In the genomic region with DNA sequence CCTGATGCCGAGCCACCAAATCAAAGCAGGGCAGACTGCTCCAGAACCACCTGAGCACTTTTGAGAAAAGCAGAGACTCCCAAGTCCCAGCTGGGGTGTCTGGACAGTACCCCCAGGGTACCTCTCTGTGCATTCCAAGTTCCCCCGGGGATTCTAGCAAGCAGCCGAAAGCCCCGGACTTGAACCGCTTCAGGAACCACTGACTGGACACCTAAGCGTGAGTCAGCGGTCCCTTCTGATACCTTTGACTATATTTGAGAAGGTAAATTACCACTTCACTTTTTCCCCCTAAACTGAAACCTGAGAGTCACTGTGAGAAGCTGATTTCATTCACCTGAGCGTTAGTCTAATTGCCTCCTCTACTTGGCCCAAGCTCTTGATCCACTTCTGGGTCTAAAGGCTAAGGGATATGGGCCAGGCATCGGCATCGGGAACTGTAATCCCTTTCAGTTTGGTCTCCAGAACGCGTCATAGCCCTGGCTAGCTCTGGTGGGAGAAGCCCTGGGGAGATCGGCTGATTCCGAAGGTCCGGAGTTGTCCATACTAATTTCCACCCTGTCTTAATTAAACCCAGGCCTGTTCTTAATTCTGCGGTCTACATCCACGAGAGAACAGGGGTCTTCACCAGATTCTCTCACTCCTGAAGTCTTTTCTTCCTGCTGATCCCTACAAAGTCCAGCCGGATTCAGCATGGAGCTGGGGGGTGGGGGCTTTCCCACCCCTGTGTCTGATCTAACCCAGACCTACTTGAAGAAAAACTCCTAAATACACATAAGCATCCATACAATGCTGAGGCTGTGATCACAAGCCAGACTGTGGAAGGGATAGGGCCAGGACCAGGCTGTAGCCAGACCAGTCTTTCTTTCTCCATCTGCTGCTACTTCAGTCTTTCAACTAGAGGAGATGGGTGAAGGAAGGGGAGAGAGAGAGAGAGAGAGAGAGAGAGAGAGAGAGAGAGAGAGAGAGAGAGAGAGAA, we compare ENCODE assay signal across 25 mouse cellular contexts. TPM values are rescaled to one million over a fixed set of nuclear protein-coding genes. Genes with fewer than 3 reads are reported as not detected.
A peak's percentile ranks its signal among the peaks of the same experiment; 100 is the strongest.
DNase-seq lines count a peak whose midpoint lies in the region; ATAC-seq and TF ChIP-seq lines count a peak whose summit lies in the region.
"Had no signal": no experiment of that assay in that cellular context is flagged by ENCODE, and none has a peak within 500 bp of the region (broad histone marks: within the 10 kb centered on the region; RNA-seq: fewer than 3 reads in every experiment).

No protein-coding gene starts in this region.

- H3K4me1 ChIP-seq in embryonic facial prominence, embryonic 10.5 days = peaks cover 37% of the 10 kb centered on the region
- H3K4me1 ChIP-seq in embryonic facial prominence, embryonic 14.5 days (ENCODE audit: control insufficient read depth, insufficient read depth, low read length) = peaks cover 7% of the 10 kb centered on the region; the same call in 1 of the 2 replicates
- peaks cover 35% of the 10 kb centered on the region for H3K4me1 ChIP-seq in limb, embryonic 12.5 days (replicated peaks)
- H3K4me1 ChIP-seq: forebrain, embryonic 12.5 days; heart, embryonic 13.5 days; intestine, embryonic 15.5 days had no signal

- H3K9me3 ChIP-seq in embryonic facial prominence, embryonic 10.5 days = no peaks in the 10 kb centered on the region
- 0 out of 2 replicates have a peak, but pooled peaks cover 2% of the 10 kb centered on the region for H3K9me3 ChIP-seq in embryonic facial prominence, embryonic 14.5 days (ENCODE audit: control insufficient read depth, low read length)
- no peaks in the 10 kb centered on the region for H3K9me3 ChIP-seq in limb, embryonic 12.5 days
- H3K9me3 ChIP-seq: forebrain, embryonic 12.5 days; heart, embryonic 13.5 days; intestine, embryonic 15.5 days had no signal

- no peak overlapping the region for H3K27ac ChIP-seq in gastrocnemius, adult 2 months
- peak overlapping the region; percentile 78 for H3K27ac ChIP-seq in embryonic facial prominence, embryonic 10.5 days (replicated peaks)
- no peak overlapping the region for H3K27ac ChIP-seq in embryonic facial prominence, embryonic 14.5 days (replicated peaks; ENCODE audit: low read depth, low read length)
- no peak overlapping the region; the same call in 1 of the 2 replicates for H3K27ac ChIP-seq in limb, embryonic 12.5 days
- H3K27ac ChIP-seq: forebrain, embryonic 12.5 days; heart, embryonic 13.5 days; hindbrain, embryonic 13.5 days; intestine, embryonic 15.5 days had no signal

- peak; percentile 28 for DNase-seq in gastrocnemius, adult 2 months
- no peak for DNase-seq in gastrocnemius, postnatal 25 days
- peak; percentile 54 for DNase-seq in embryonic facial prominence, embryonic 10.5 days (ENCODE audit: low spot score)
- peak; percentile 65 for DNase-seq in embryonic facial prominence, embryonic 14.5 days (ENCODE audit: low spot score)
- DNase-seq in right cerebral cortex, postnatal 36 days (ENCODE audit: low spot score in 2 of 2) = no peak
- no peak for DNase-seq in cerebellum, postnatal 4 days (ENCODE audit: low spot score in 2 of 2)
- no peak for DNase-seq in right cerebral cortex, postnatal 25 days
- DNase-seq: adrenal gland, postnatal 14 days; cerebellum, adult 11-12 months; cerebellum, adult 9-10 months; cerebellum, postnatal 25 days; gastrocnemius, postnatal 14 days; heart, postnatal 4 days had no signal

- intact Hi-C loops in gastrocnemius, adult 2 months (cut with DNase I) = no loop called here

- H3K27me3 ChIP-seq in embryonic facial prominence, embryonic 10.5 days (replicated peaks; ENCODE audit: low read depth, poor library complexity, severe bottlenecking) = no peaks in the 10 kb centered on the region
- H3K27me3 ChIP-seq in embryonic facial prominence, embryonic 14.5 days (replicated peaks; ENCODE audit: control insufficient read depth, insufficient read depth, low read length) = no peaks in the 10 kb centered on the region
- H3K27me3 ChIP-seq in limb, embryonic 12.5 days = no peaks in the 10 kb centered on the region
- H3K27me3 ChIP-seq: forebrain, embryonic 12.5 days; hindbrain, embryonic 13.5 days; intestine, embryonic 15.5 days; Patski had no signal

- H3K9ac ChIP-seq in embryonic facial prominence, embryonic 14.5 days (ENCODE audit: low read depth, low read length) = no peak overlapping the region
- H3K9ac ChIP-seq in limb, embryonic 12.5 days (replicated peaks) = no peak overlapping the region; the same call in 1 of the 2 replicates
- H3K9ac ChIP-seq: forebrain, embryonic 12.5 days; heart, embryonic 13.5 days; hindbrain, embryonic 13.5 days; intestine, embryonic 15.5 days had no signal

- peak; percentile 80 for ATAC-seq in embryonic facial prominence, embryonic 14.5 days (ENCODE audit: low read depth)
- ATAC-seq in limb, embryonic 12.5 days (ENCODE audit: insufficient number of reproducible peaks, insufficient read depth, low FRiP score, low TSS enrichment, low read depth) = no peak
- ATAC-seq: activated CD4-positive, CD25-positive, alpha-beta regulatory T cell, adult 4 months; forebrain, embryonic 16.5 days; intestine, embryonic 15.5 days; Patski had no signal

- H3K4me2 ChIP-seq in embryonic facial prominence, embryonic 14.5 days (ENCODE audit: low read depth, low read length) = no peak overlapping the region
- peak overlapping the region; percentile 9; the same call in 1 of the 2 replicates for H3K4me2 ChIP-seq in limb, embryonic 12.5 days
- H3K4me2 ChIP-seq: forebrain, embryonic 12.5 days; heart, embryonic 13.5 days; hindbrain, embryonic 13.5 days; intestine, embryonic 15.5 days had no signal

- no peak for TF ChIP-seq CTCF in gastrocnemius, adult 2 months (IDR thresholded peaks at IDR 0.05)

- no peak overlapping the region for H3K4me3 ChIP-seq in gastrocnemius, adult 2 months
- H3K4me3 ChIP-seq in embryonic facial prominence, embryonic 10.5 days = no peak overlapping the region
- H3K4me3 ChIP-seq in embryonic facial prominence, embryonic 14.5 days (ENCODE audit: low read depth, low read length) = no peak overlapping the region
- H3K4me3 ChIP-seq in limb, embryonic 12.5 days (replicated peaks) = no peak overlapping the region
- H3K4me3 ChIP-seq: forebrain, embryonic 12.5 days; heart, embryonic 13.5 days; hindbrain, embryonic 13.5 days; intestine, embryonic 15.5 days had no signal

- WGBS in embryonic facial prominence, embryonic 10.5 days = 55% methylated on average over 18 of the region's 18 CpGs
- WGBS in embryonic facial prominence, embryonic 14.5 days = 46% methylated on average over 18 of the region's 18 CpGs
- WGBS in limb, embryonic 12.5 days = 42% methylated on average over 18 of the region's 18 CpGs

- no peaks in the 10 kb centered on the region for H3K36me3 ChIP-seq in embryonic facial prominence, embryonic 10.5 days (replicated peaks)
- H3K36me3 ChIP-seq in embryonic facial prominence, embryonic 14.5 days (ENCODE audit: control insufficient read depth, insufficient read depth, low read length) = no peaks in the 10 kb centered on the region
- no peaks in the 10 kb centered on the region for H3K36me3 ChIP-seq in limb, embryonic 12.5 days
- H3K36me3 ChIP-seq: forebrain, embryonic 12.5 days; heart, embryonic 13.5 days; hindbrain, embryonic 13.5 days; intestine, embryonic 15.5 days had no signal

RNA-seq across cellular contexts. Expression of a gene that starts 4.4 kb away (rescaled TPM):
- not detected for total RNA-seq in gastrocnemius, adult 2 months (2021)
- total RNA-seq in gastrocnemius, postnatal 25 days (2021) = not detected
- not detected in 2 replicates for polyA plus RNA-seq in embryonic facial prominence, embryonic 10.5 days (2016; fragmentation: Nextera tagmentation; extraction: Ambion mirVana)
- not detected in 2 replicates for polyA plus RNA-seq in embryonic facial prominence, embryonic 14.5 days (2014; fragmentation: Nextera tagmentation; extraction: Ambion mirVana)
- polyA plus RNA-seq in limb, embryonic 12.5 days (2016; fragmentation: Nextera tagmentation; extraction: Ambion mirVana) = not detected in 2 replicates
- total RNA-seq: adrenal gland, adult 18-20 months; adrenal gland, postnatal 14 days; gastrocnemius, postnatal 14 days; granulocyte monocyte progenitor cell, adult 5-6 weeks; heart, postnatal 4 days had no signal
- polyA plus RNA-seq: C2C12; forebrain, embryonic 16.5 days; heart, embryonic 13.5 days; heart, postnatal 0 days; hindbrain, embryonic 13.5 days; intestine, embryonic 15.5 days had no signal

RNA-seq across cellular contexts. Expression of a gene that starts 39.1 kb away (rescaled TPM):
- under 1 TPM; 0.59 to 0.71 TPM for total RNA-seq in gastrocnemius, adult 2 months (2021)
- under 1 TPM; 0.67 to 0.77 TPM for total RNA-seq in gastrocnemius, postnatal 25 days (2021)
- 0.11 and 0.18 TPM in 2 replicates for polyA plus RNA-seq in embryonic facial prominence, embryonic 10.5 days (2016; fragmentation: Nextera tagmentation; extraction: Ambion mirVana)
- polyA plus RNA-seq in embryonic facial prominence, embryonic 14.5 days (2014; fragmentation: Nextera tagmentation; extraction: Ambion mirVana) = 0.21 and 0.56 TPM in 2 replicates
- 0.13 and 0.21 TPM in 2 replicates for polyA plus RNA-seq in limb, embryonic 12.5 days (2016; fragmentation: Nextera tagmentation; extraction: Ambion mirVana)

RNA-seq across cellular contexts. Expression of a gene that starts 39.1 kb away (rescaled TPM):
- total RNA-seq in gastrocnemius, adult 2 months (2021) = 10 to 100 TPM; 16.1 to 21.2 TPM
- 10 to 100 TPM; 13.7 to 15.1 TPM for total RNA-seq in gastrocnemius, postnatal 25 days (2021)
- 34.7 and 35.3 TPM in 2 replicates for polyA plus RNA-seq in embryonic facial prominence, embryonic 10.5 days (2016; fragmentation: Nextera tagmentation; extraction: Ambion mirVana)
- 66.9 and 67.7 TPM in 2 replicates for polyA plus RNA-seq in embryonic facial prominence, embryonic 14.5 days (2014; fragmentation: Nextera tagmentation; extraction: Ambion mirVana)
- polyA plus RNA-seq in limb, embryonic 12.5 days (2016; fragmentation: Nextera tagmentation; extraction: Ambion mirVana) = 50.2 and 51.5 TPM in 2 replicates

Comparison
In these comparisons a context has a peak if more than half of its experiments do, and no peak if none do; other contexts are left out.
1. DNase-seq: peak in gastrocnemius, adult 2 months (single experiment), embryonic facial prominence, embryonic 10.5 days (single experiment) and embryonic facial prominence, embryonic 14.5 days (single experiment); none in gastrocnemius, postnatal 25 days (single experiment), right cerebral cortex, postnatal 36 days (0 of 2), cerebellum, postnatal 4 days (0 of 2) and right cerebral cortex, postnatal 25 days (single experiment).